Mouse (Mus musculus): Measurements from ENCODE around the gene Rnf41. TPM values are rescaled to one million over a fixed set of nuclear protein-coding genes. Genes with fewer than 3 reads are reported as not detected.

Gene Rnf41
- polyA plus RNA-seq, 1 experiment from 2014 or later, result 14.2 TPM

DNA sequence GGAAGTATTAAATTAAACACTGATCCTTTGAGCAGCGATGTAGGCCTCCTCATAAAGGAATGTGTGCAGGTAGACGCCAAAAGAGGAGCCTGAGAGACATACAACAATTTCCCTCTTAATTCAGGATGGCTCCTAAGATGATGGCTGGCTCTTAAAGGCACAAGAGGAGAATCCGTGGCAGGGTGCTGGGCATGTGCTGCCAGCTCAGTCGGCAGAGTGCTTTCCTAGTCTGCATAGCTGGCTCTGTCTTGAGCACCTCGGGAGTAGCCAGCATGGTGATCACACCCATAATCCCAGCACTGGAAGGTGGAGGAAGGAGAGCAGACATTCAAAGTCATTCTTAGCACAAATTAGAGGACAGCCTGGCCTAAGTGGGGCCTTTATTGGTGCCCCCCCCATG is 24.4 kb downstream of the Rnf41 start:
- Histone ChIP-seq H3K4me2 (no peak overlapping the region), H3K9ac (no peak overlapping the region), H3K4me1 (no peaks in the 10 kb centered on the region), H3K27me3 (replicated peaks) (no peaks in the 10 kb centered on the region), H3K36me3 (peaks cover 80% of the 10 kb centered on the region), H3K9me3 (replicated peaks) (no peaks in the 10 kb centered on the region), H3K27ac (no peak overlapping the region), H3K4me3 (no peak overlapping the region)
- 88% methylated on average over 5 of the region's 5 CpGs for WGBS (ENCODE audit: insufficient replicate concordance)
- ATAC-seq, result no peak

GRCm38 (mm10) chr10:128436376-128436775 is 24.9 kb downstream of the Rnf41 start:
- H3K9me3 ChIP-seq (replicated peaks), result no peaks in the 10 kb centered on the region
- WGBS (ENCODE audit: insufficient replicate concordance), result 87% methylated on average over 8 of the region's 8 CpGs
- no peak overlapping the region for H3K27ac ChIP-seq
- ATAC-seq, result no peak
- H3K36me3 ChIP-seq, result peaks cover 80% of the 10 kb centered on the region
- no peaks in the 10 kb centered on the region for H3K4me1 ChIP-seq
- H3K27me3 ChIP-seq (replicated peaks), result no peaks in the 10 kb centered on the region
- H3K9ac ChIP-seq, result no peak overlapping the region
- no peak overlapping the region for H3K4me2 ChIP-seq
- H3K4me3 ChIP-seq, result no peak overlapping the region

GRCm38 (mm10) chr10:128438675-128439279 is 27.3 kb downstream of the Rnf41 start:
- Histone ChIP-seq H3K4me1 (no peaks in the 10 kb centered on the region), H3K27ac (0 out of 2 replicates have a peak overlapping the region, but pooled peaks have one; percentile 6), H3K4me3 (no peak overlapping the region), H3K27me3 (replicated peaks) (no peaks in the 10 kb centered on the region), H3K4me2 (no peak overlapping the region), H3K36me3 (peaks cover 75% of the 10 kb centered on the region), H3K9ac (no peak overlapping the region), H3K9me3 (replicated peaks) (no peaks in the 10 kb centered on the region)
- ATAC-seq, result no peak
- WGBS (ENCODE audit: insufficient replicate concordance), result 74% methylated on average over 10 of the region's 10 CpGs

- Histone ChIP-seq H3K4me2 (no peak overlapping the region), H3K36me3 (peaks cover 61% of the 10 kb centered on the region), H3K9ac (no peak overlapping the region), H3K4me3 (no peak overlapping the region), H3K9me3 (replicated peaks) (no peaks in the 10 kb centered on the region), H3K27me3 (replicated peaks) (no peaks in the 10 kb centered on the region), H3K4me1 (no peaks in the 10 kb centered on the region), H3K27ac (no peak overlapping the region)
- ATAC-seq, result no peak
- 68% methylated on average over 10 of the region's 10 CpGs for WGBS (ENCODE audit: insufficient replicate concordance)
Measured at GRCm38 (mm10) chr10:128440407-128440806, 28.9 kb downstream of the Rnf41 start.

- Histone ChIP-seq H3K9me3 (replicated peaks) (no peaks in the 10 kb centered on the region), H3K4me2 (no peak overlapping the region), H3K36me3 (peaks cover 50% of the 10 kb centered on the region), H3K9ac (no peak overlapping the region), H3K4me3 (no peak overlapping the region), H3K27me3 (replicated peaks) (no peaks in the 10 kb centered on the region), H3K27ac (no peak overlapping the region), H3K4me1 (no peaks in the 10 kb centered on the region)
- ATAC-seq, result no peak
- 84% methylated on average over 10 of the region's 10 CpGs for WGBS (ENCODE audit: insufficient replicate concordance)
Measured at GRCm38 (mm10) chr10:128441324-128442119, 30.1 kb downstream of the Rnf41 start.

DNA sequence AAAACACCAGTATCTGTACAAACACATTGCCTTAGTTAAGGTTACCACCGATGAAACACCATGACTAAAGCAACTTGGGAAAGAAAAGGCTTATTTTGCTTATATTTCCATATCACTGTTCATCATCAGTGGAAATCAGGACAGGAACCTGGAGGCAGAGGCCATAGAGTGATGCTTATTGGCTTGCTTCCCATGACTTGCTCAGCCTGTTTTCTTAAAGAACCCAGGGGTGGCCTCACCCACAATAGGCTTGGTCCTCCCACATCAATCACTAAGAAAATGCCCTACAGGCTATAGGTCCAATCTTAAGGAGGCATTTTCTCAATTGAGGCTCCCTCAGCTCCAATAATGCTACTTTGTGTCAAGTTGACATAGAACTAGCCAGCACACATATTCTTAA is 31.3 kb downstream of the Rnf41 start:
- ATAC-seq, result no peak
- 67% methylated on average over 1 of the region's 1 CpGs for WGBS (ENCODE audit: insufficient replicate concordance)
- peaks cover 38% of the 10 kb centered on the region for H3K36me3 ChIP-seq

DNA sequence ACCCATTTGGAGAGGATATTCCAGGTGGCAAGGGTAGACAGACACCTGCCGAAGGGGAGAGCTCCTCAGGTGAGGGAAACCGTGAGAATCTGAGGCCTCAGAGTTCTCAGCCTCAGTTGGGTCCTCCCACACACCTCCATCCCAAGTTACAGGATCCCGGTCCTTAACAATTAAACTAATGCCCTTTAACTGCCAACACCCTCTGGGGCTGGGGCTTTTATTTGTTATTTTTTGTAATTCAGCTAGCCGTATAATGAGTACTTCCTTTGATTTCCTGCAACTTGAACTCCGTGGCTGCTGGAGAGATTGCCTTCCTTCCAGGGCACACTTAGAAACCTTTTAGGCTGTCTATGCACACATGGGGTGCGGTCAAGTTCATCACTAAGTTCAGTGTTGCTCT is 32.9 kb downstream of the Rnf41 start:
- Histone ChIP-seq H3K36me3 (peaks cover 24% of the 10 kb centered on the region), H3K4me3 (no peak overlapping the region), H3K4me2 (no peak overlapping the region), H3K27ac (no peak overlapping the region), H3K4me1 (no peaks in the 10 kb centered on the region), H3K9ac (no peak overlapping the region), H3K27me3 (replicated peaks) (no peaks in the 10 kb centered on the region), H3K9me3 (replicated peaks) (no peaks in the 10 kb centered on the region)
- no peak for ATAC-seq
- WGBS (ENCODE audit: insufficient replicate concordance), result 69% methylated on average over 6 of the region's 6 CpGs

More for the DNA sequence above, 31.3 kb downstream of the Rnf41 start:
- no peaks in the 10 kb centered on the region for H3K9me3 ChIP-seq (replicated peaks)
- no peak overlapping the region for H3K4me2 ChIP-seq
- H3K9ac ChIP-seq, result no peak overlapping the region
- H3K4me3 ChIP-seq, result no peak overlapping the region
- no peak overlapping the region for H3K27ac ChIP-seq
- no peaks in the 10 kb centered on the region for H3K27me3 ChIP-seq (replicated peaks)
- H3K4me1 ChIP-seq, result no peaks in the 10 kb centered on the region

- Histone ChIP-seq H3K4me1 (no peaks in the 10 kb centered on the region), H3K9me3 (replicated peaks) (no peaks in the 10 kb centered on the region), H3K36me3 (peaks cover 13% of the 10 kb centered on the region), H3K27me3 (replicated peaks) (no peaks in the 10 kb centered on the region), H3K9ac (no peak overlapping the region), H3K27ac (no peak overlapping the region), H3K4me2 (no peak overlapping the region), H3K4me3 (no peak overlapping the region)
- 21% methylated on average over 4 of the region's 4 CpGs for WGBS (ENCODE audit: insufficient replicate concordance)
- no peak for ATAC-seq
Measured at GRCm38 (mm10) chr10:128445407-128445806, 34.0 kb downstream of the Rnf41 start.

GRCm38 (mm10) chr10:128451014-128451413 is 39.6 kb downstream of the Rnf41 start:
- Histone ChIP-seq H3K36me3 (no peaks in the 10 kb centered on the region), H3K4me1 (peaks cover 3% of the 10 kb centered on the region; the same call in 1 of the 2 replicates), H3K4me2 (no peak overlapping the region), H3K27ac (no peak overlapping the region), H3K27me3 (replicated peaks) (no peaks in the 10 kb centered on the region; the same call in 1 of the 2 replicates), H3K4me3 (no peak overlapping the region), H3K9me3 (replicated peaks) (no peaks in the 10 kb centered on the region), H3K9ac (no peak overlapping the region)
- 67% methylated on average over 6 of the region's 6 CpGs for WGBS (ENCODE audit: insufficient replicate concordance)
- no peak for ATAC-seq

GRCm38 (mm10) chr10:128454471-128454870 is 43.0 kb downstream of the Rnf41 start:
- Histone ChIP-seq H3K36me3 (no peaks in the 10 kb centered on the region), H3K4me3 (no peak overlapping the region), H3K4me2 (no peak overlapping the region), H3K27ac (no peak overlapping the region), H3K4me1 (peaks cover 13% of the 10 kb centered on the region; the same call in 1 of the 2 replicates), H3K27me3 (replicated peaks) (no peaks in the 10 kb centered on the region; the same call in 1 of the 2 replicates), H3K9me3 (replicated peaks) (no peaks in the 10 kb centered on the region), H3K9ac (no peak overlapping the region)
- 60% methylated on average over 3 of the region's 3 CpGs for WGBS (ENCODE audit: insufficient replicate concordance)
- ATAC-seq, result no peak

GRCm38 (mm10) chr10:128455280-128455679 is 43.8 kb downstream of the Rnf41 start:
- Histone ChIP-seq H3K9me3 (replicated peaks) (no peaks in the 10 kb centered on the region), H3K4me1 (peaks cover 16% of the 10 kb centered on the region), H3K9ac (no peak overlapping the region), H3K36me3 (no peaks in the 10 kb centered on the region), H3K4me2 (peak overlapping the region; percentile 41), H3K27me3 (replicated peaks) (no peaks in the 10 kb centered on the region; the same call in 1 of the 2 replicates), H3K27ac (no peak overlapping the region), H3K4me3 (no peak overlapping the region)
- 4% methylated on average over 6 of the region's 6 CpGs for WGBS (ENCODE audit: insufficient replicate concordance)
- no peak for ATAC-seq

- Histone ChIP-seq H3K9ac (no peak overlapping the region), H3K9me3 (replicated peaks) (no peaks in the 10 kb centered on the region), H3K4me1 (peaks cover 26% of the 10 kb centered on the region), H3K27ac (no peak overlapping the region), H3K36me3 (peaks cover 18% of the 10 kb centered on the region), H3K4me2 (peak overlapping the region; percentile 93; the same call in 1 of the 2 replicates), H3K4me3 (no peak overlapping the region), H3K27me3 (replicated peaks) (no peaks in the 10 kb centered on the region)
- WGBS (ENCODE audit: insufficient replicate concordance), result 83% methylated on average over 6 of the region's 6 CpGs
- no peak for ATAC-seq
Measured at GRCm38 (mm10) chr10:128457676-128458075, 46.2 kb downstream of the Rnf41 start.

Data from liver, embryonic 12.5 days (tissue).